Mouse (Mus musculus): ENCODE measurements around the gene Sept10. TPM values are rescaled to one million over a fixed set of nuclear protein-coding genes. Genes with fewer than 3 reads are reported as not detected.

Gene Sept10
- total and polyA plus RNA-seq, 3 experiments, result not detected

GRCm38 (mm10) chr10:59259572-59259971 is 37.9 kb upstream of the Sept10 start:
- H3K79me2 ChIP-seq (ENCODE audit: control insufficient read depth, insufficient read depth, low read length, poor library complexity), result no peaks in the 10 kb centered on the region
- DNase-seq (ENCODE audit: low read depth, low spot score), result no peak
- no peak for TF ChIP-seq TAL1 (IDR thresholded peaks at IDR 0.05; ENCODE audit: low read length)
- TF ChIP-seq ZC3H11A (IDR thresholded peaks at IDR 0.05; ENCODE audit: low read depth, low read length), result no peak
- no peaks in the 10 kb centered on the region; a peak in 2 of 4 replicates for H3K27me3 ChIP-seq (ENCODE audit: control insufficient read depth in 1 of 2, insufficient read depth in 2 of 2, low read length in 2 of 2)
- no peak overlapping the region for H3K4me3 ChIP-seq (ENCODE audit: control insufficient read depth in 1 of 2, insufficient read depth in 1 of 2, low read depth in 2 of 2, low read length in 2 of 2)
- no peak overlapping the region for H3K9ac ChIP-seq (ENCODE audit: control insufficient read depth, low read depth, low read length, poor library complexity, severe bottlenecking)
- H3K9me3 ChIP-seq (replicated peaks; ENCODE audit: insufficient read depth, low read length), result no peaks in the 10 kb centered on the region
- H3K36me3 ChIP-seq (ENCODE audit: control insufficient read depth in 1 of 2, insufficient read depth in 2 of 2, low read length in 2 of 2), result no peaks in the 10 kb centered on the region
- H3K4me1 ChIP-seq (ENCODE audit: control insufficient read depth in 1 of 2, insufficient read depth in 2 of 2, low read length in 2 of 2), result no peaks in the 10 kb centered on the region
- H3K27ac ChIP-seq (ENCODE audit: control insufficient read depth, low read depth, low read length), result no peak overlapping the region

GRCm38 (mm10) chr10:59256533-59256932 is 34.9 kb upstream of the Sept10 start:
- no peaks in the 10 kb centered on the region; a peak in 3 of 4 replicates for H3K27me3 ChIP-seq (ENCODE audit: control insufficient read depth in 1 of 2, insufficient read depth in 2 of 2, low read length in 2 of 2)
- no peak overlapping the region for H3K27ac ChIP-seq (ENCODE audit: control insufficient read depth, low read depth, low read length)
- H3K79me2 ChIP-seq (ENCODE audit: control insufficient read depth, insufficient read depth, low read length, poor library complexity), result no peaks in the 10 kb centered on the region
- no peak overlapping the region for H3K9ac ChIP-seq (ENCODE audit: control insufficient read depth, low read depth, low read length, poor library complexity, severe bottlenecking)
- no peak for DNase-seq (ENCODE audit: low read depth, low spot score)
- TF ChIP-seq ZKSCAN1 (IDR thresholded peaks at IDR 0.05; ENCODE audit: low read depth, low read length) (no peak), POLR2AphosphoS2 (IDR thresholded peaks at IDR 0.05; ENCODE audit: low read length) (no peak), MAZ (IDR thresholded peaks at IDR 0.05; ENCODE audit: low read depth, low read length) (no peak), MYC (IDR thresholded peaks at IDR 0.05; ENCODE audit: low read depth, low read length) (no peak), USF1 (IDR thresholded peaks at IDR 0.05; ENCODE audit: low read depth, low read length) (no peak), RAD21 (IDR thresholded peaks at IDR 0.05; ENCODE audit: low read depth, low read length) (no peak), POLR2A (IDR thresholded peaks at IDR 0.05; ENCODE audit: control insufficient read depth in 1 of 2, insufficient read depth in 1 of 2, low read depth in 1 of 2, low read length in 2 of 2, poor library complexity in 1 of 2) (no peak)
- no peaks in the 10 kb centered on the region for H3K4me1 ChIP-seq (ENCODE audit: control insufficient read depth in 1 of 2, insufficient read depth in 2 of 2, low read length in 2 of 2)
- H3K4me3 ChIP-seq (ENCODE audit: control insufficient read depth in 1 of 2, insufficient read depth in 1 of 2, low read depth in 2 of 2, low read length in 2 of 2), result no peak overlapping the region
- H3K9me3 ChIP-seq (replicated peaks; ENCODE audit: insufficient read depth, low read length), result no peaks in the 10 kb centered on the region
- H3K36me3 ChIP-seq (ENCODE audit: control insufficient read depth in 1 of 2, insufficient read depth in 2 of 2, low read length in 2 of 2), result no peaks in the 10 kb centered on the region

GRCm38 (mm10) chr10:59253541-59254079 is 32.0 kb upstream of the Sept10 start:
- Histone ChIP-seq H3K9ac (ENCODE audit: control insufficient read depth, low read depth, low read length, poor library complexity, severe bottlenecking) (no peak overlapping the region), H3K36me3 (ENCODE audit: control insufficient read depth in 1 of 2, insufficient read depth in 2 of 2, low read length in 2 of 2) (no peaks in the 10 kb centered on the region), H3K27ac (ENCODE audit: control insufficient read depth, low read depth, low read length) (no peak overlapping the region), H3K27me3 (ENCODE audit: control insufficient read depth in 1 of 2, insufficient read depth in 2 of 2, low read length in 2 of 2) (peaks cover 3 to 8% of the 10 kb centered on the region in 2 experiments), H3K79me2 (ENCODE audit: control insufficient read depth, insufficient read depth, low read length, poor library complexity) (no peaks in the 10 kb centered on the region), H3K4me1 (ENCODE audit: control insufficient read depth in 1 of 2, insufficient read depth in 2 of 2, low read length in 2 of 2) (no peaks in the 10 kb centered on the region), H3K4me3 (ENCODE audit: control insufficient read depth in 1 of 2, insufficient read depth in 1 of 2, low read depth in 2 of 2, low read length in 2 of 2) (no peak overlapping the region), H3K9me3 (replicated peaks; ENCODE audit: insufficient read depth, low read length) (no peaks in the 10 kb centered on the region)
- TF ChIP-seq GABPA (IDR thresholded peaks at IDR 0.05; ENCODE audit: low read depth, low read length), result no peak
- TF ChIP-seq CHD1 (IDR thresholded peaks at IDR 0.05; ENCODE audit: low read depth, low read length), result no peak
- no peak for TF ChIP-seq TAL1 (IDR thresholded peaks at IDR 0.05; ENCODE audit: low read length)
- TF ChIP-seq MAFK (IDR thresholded peaks at IDR 0.05; ENCODE audit: borderline replicate concordance, low read depth, low read length), result no peak
- no peak for TF ChIP-seq HCFC1 (IDR thresholded peaks at IDR 0.05; ENCODE audit: low read depth, low read length)
- TF ChIP-seq TBP (IDR thresholded peaks at IDR 0.05; ENCODE audit: low read depth, low read length), result no peak
- TF ChIP-seq MAZ (IDR thresholded peaks at IDR 0.05; ENCODE audit: low read depth, low read length), result no peak
- TF ChIP-seq USF1 (IDR thresholded peaks at IDR 0.05; ENCODE audit: low read depth, low read length), result no peak
- no peak for TF ChIP-seq ZKSCAN1 (IDR thresholded peaks at IDR 0.05; ENCODE audit: low read depth, low read length)
- no peak for TF ChIP-seq POLR2A (IDR thresholded peaks at IDR 0.05; ENCODE audit: control insufficient read depth in 1 of 2, insufficient read depth in 1 of 2, low read depth in 1 of 2, low read length in 2 of 2, poor library complexity in 1 of 2)
- no peak for TF ChIP-seq ZNF384 (IDR thresholded peaks at IDR 0.05; ENCODE audit: low read depth, low read length)
- no peak for TF ChIP-seq TCF12 (IDR thresholded peaks at IDR 0.05; ENCODE audit: low read depth, low read length)
- no peak for TF ChIP-seq RCOR1 (IDR thresholded peaks at IDR 0.05; ENCODE audit: low read depth, low read length)
- no peak for TF ChIP-seq RAD21 (IDR thresholded peaks at IDR 0.05; ENCODE audit: low read depth, low read length)
- no peak for DNase-seq (ENCODE audit: low read depth, low spot score)
